12 mouse cellular contexts compared by ENCODE assay signal in the genomic region with DNA sequence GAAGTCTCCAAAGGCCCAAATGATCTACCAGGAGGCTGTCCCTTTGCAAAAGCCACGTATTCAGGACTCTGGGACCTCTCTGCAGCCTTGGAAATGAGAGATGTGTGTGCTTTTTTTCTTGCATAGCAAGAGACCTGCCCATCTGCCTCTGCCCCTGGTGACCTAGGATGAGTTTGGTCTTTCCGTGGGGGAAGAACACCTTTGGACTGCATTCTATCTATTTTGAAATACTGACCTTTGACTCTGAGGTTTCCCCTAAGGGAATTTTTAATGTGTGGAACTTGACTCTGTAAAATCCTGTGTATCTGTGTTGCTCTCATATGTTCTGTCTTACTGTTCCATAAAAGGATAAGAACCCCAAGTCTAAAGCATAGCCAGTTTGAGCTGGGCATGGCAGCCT.
"Had no signal": no experiment of that assay in that cellular context is flagged by ENCODE, and none has a peak within 500 bp of the region (broad histone marks: within the 10 kb centered on the region; RNA-seq: fewer than 3 reads in every experiment).

No protein-coding gene starts in this region.

- H3K9ac ChIP-seq: midbrain, embryonic 13.5 days; neural tube, embryonic 15.5 days had no signal

- DNase-seq: kidney, adult 18-20 months; kidney, postnatal 25 days; lung, adult 18-20 months; spleen, adult 18-20 months; thymus, adult 18-20 months; thymus, postnatal 36 days had no signal

- H3K36me3 ChIP-seq: limb, embryonic 10.5 days; midbrain, embryonic 13.5 days; neural tube, embryonic 15.5 days had no signal

- H3K4me3 ChIP-seq: left cerebral cortex, adult 2 months; limb, embryonic 10.5 days; midbrain, embryonic 13.5 days; myocyte; neural tube, embryonic 15.5 days had no signal

- H3K27ac ChIP-seq: left cerebral cortex, adult 2 months; limb, embryonic 10.5 days; midbrain, embryonic 13.5 days; neural tube, embryonic 15.5 days had no signal

- ATAC-seq: inflammation-experienced regulatory T-cells, adult 6 months; midbrain, embryonic 13.5 days had no signal

- H3K4me2 ChIP-seq: midbrain, embryonic 13.5 days; neural tube, embryonic 15.5 days had no signal

- H3K9me3 ChIP-seq: limb, embryonic 10.5 days; midbrain, embryonic 13.5 days; neural tube, embryonic 15.5 days had no signal

- H3K27me3 ChIP-seq: neural tube, embryonic 15.5 days had no signal
